Mouse (Mus musculus): Measurements from ENCODE around the gene Mapk9.

GRCm38 (mm10) chr11:49871914-49872313 is 25.4 kb downstream of the Mapk9 start:
- no peak for TF ChIP-seq POLR2A (IDR thresholded peaks at IDR 0.05; ENCODE audit: low read depth, low read length)
- peak; percentile 65; the same call in 1 of the 2 replicates for TF ChIP-seq CTCF (IDR thresholded peaks at IDR 0.05; ENCODE audit: extremely low read depth, insufficient read length, insufficient replicate concordance, low read depth, low read length)

Measured in small intestine, adult 2 months (tissue).